Mouse (Mus musculus) erythroblast, adult 5-6 weeks (primary cell): ENCODE results near the gene Atg9b. TPM values are rescaled to one million over a fixed set of nuclear protein-coding genes. Genes with fewer than 3 reads are reported as not detected.
A peak's percentile ranks its signal among the peaks of the same experiment; 100 is the strongest.

ENCODE experiments used
- ATAC-seq: replicated peaks from 2 replicates; pipeline ENCODE4 v1.8.0; 2016; ENCODE audit warnings: moderate number of reproducible peaks, mild to moderate bottlenecking, moderate TSS enrichment, inconsistent platforms; ENCODE audit not compliant: poor library complexity, low FRiP score, severe bottlenecking
- total RNA-seq, 2 experiments: library from RNA; stranded (forward) in 1 of 2; stranded (reverse) in 1 of 2; fragments of 150-400 nt in 1 of 2; fragments of 200-764, 138-1000 nt in 1 of 2; gene quantifications; 2 replicates each; pipeline versions ENCODE4 v1.2.3 to v1.2.4; 2015 to 2017; ENCODE audit warnings: low replicate concordance in 2 of 2

The Atg9b gene
- total RNA-seq, 2 experiments from 2014 or later: not detected

DNA sequence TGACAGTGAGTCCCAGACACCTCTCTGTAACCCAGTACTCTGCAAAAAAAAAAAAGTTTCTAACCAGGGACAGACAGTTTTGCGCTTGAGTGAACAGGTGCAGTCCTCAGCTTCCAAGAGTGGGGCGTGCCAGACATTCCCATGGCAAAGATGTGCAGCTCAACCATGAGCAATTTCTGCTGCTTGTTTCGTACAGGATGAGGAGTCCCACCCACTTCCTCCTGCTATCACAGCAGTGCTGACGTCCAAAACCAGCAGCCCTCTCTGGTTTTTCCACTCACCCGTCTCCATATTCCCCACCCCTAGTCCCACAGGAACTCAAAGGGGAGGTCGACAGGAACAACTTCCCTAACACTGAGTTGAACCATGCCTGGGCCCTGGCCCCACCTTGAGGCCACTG, 7.5 kb downstream of the Atg9b start:
- ATAC-seq: no peak

- peak; percentile 84 for ATAC-seq
Observed at GRCm38 (mm10) chr5:24383026-24383859, 8.7 kb downstream of the Atg9b start.

DNA sequence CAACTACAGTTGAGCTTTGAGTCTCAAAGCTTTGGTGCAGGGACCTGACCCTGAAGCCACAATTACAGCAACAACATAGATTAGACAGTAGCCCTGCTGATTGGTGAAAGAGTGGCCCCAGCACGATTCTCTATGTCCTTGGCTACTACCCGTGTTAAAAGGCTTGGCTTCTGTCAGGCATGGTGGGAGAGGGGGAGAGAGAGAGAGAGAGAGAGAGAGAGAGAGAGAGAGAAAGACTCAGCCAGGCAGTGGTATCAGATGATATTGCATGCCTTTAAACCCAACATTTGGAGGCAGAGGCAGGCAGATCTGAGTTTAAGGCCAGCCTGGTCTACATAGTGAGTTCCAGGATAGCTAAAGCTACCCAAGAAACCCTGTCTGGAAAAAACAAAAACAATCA, 10.0 kb downstream of the Atg9b start:
- ATAC-seq: no peak

DNA sequence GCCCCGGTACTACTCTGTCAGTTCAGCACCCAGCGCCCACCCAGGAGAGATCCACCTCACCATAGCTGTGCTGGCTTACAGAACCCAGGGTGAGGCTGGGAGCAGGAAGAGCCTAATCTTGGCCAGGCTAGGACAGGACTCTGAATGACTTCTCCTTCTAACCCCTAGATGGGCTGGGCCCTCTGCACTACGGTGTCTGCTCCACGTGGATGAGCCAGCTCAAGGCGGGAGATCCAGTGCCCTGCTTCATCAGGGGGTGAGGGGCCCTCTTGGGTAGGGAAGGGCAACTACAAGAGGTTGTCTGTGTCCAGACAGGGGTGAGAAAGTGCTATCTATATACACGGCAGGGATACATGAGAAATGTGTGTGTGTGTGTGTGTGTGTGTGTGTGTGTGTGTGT, 10.5 kb downstream of the Atg9b start:
- no peak for ATAC-seq

DNA sequence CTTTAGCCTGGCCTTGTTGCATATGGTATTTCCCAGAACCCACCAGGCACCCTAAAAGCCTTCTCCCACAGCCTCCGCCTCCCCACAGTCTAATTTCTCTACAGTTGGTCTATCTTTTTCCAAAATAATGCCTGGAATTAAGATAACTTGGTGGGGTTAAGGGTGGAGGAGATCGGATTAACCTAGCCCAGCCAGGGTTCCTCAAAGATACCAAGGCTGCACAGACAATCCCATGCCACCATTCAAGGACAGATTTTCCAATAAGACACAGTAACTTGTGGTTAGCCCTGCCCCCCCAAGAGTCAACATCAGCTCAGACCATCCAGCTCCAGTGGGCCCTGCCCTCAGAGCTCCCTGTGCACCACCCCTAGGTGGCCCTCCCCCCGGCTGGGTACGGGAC, 11.4 kb downstream of the Atg9b start:
- no peak for ATAC-seq

DNA sequence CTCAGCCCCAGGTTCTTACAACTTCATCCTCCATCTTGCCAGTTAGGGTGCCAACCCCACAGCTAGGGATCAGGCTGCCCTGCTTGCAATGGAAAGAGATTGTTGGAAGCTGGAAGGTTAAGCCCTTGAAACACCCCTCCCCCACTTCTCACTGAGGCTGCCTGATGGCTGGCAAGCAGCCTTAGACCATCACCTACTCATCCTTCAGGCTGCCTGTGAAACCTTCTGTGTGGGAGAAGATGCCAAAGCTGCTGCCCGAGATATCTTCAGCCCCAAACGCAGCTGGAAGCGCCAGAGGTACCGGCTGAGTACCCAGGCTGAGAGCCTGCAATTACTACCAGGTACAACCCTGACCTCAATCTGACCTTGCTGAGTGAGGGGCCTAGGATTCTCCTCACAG, 12.4 kb downstream of the Atg9b start:
- ATAC-seq: no peak

DNA sequence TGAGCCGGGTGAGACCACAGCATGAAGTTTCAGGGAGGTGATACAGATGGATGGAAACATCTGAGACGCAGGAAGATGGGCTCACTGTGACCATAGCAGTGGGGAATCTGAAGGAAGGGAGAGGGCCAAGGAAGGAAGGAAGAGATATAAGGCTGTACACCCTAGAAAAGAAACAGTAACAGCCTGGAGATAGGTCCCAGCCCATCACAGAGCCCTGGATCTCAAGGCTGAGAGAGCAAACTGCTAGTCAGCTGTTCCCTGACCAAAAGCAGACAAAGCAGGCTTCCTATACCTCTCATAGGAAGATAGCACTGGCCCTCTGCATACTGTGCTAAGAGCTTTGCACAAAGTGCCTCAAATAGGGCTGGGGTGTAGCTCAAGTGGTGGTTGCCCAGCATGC, 13.2 kb downstream of the Atg9b start:
- ATAC-seq: no peak

- no peak for ATAC-seq
Observed at GRCm38 (mm10) chr5:24374666-24375328, 17.1 kb downstream of the Atg9b start.

- ATAC-seq: no peak
Observed at GRCm38 (mm10) chr5:24374216-24374615, 17.7 kb downstream of the Atg9b start.

- no peak for ATAC-seq
Observed at GRCm38 (mm10) chr5:24373807-24374206, 18.1 kb downstream of the Atg9b start.

- ATAC-seq: no peak
Observed at GRCm38 (mm10) chr5:24369767-24370166, 22.2 kb downstream of the Atg9b start.

- ATAC-seq: no peak
Observed at GRCm38 (mm10) chr5:24366426-24366825, 25.5 kb downstream of the Atg9b start.

- ATAC-seq: no peak
Observed at GRCm38 (mm10) chr5:24365528-24365927, 26.4 kb downstream of the Atg9b start.

GRCm38 (mm10) chr5:24364963-24365362, 27.0 kb downstream of the Atg9b start:
- no peak for ATAC-seq

- ATAC-seq: no peak
Observed at GRCm38 (mm10) chr5:24364508-24364907, 27.4 kb downstream of the Atg9b start, which contains the start of gene Nos3. Gene Nos3 (plus strand): TSS chr5:24364810.

GRCm38 (mm10) chr5:24364061-24364460, 27.9 kb downstream of the Atg9b start:
- no peak for ATAC-seq

DNA sequence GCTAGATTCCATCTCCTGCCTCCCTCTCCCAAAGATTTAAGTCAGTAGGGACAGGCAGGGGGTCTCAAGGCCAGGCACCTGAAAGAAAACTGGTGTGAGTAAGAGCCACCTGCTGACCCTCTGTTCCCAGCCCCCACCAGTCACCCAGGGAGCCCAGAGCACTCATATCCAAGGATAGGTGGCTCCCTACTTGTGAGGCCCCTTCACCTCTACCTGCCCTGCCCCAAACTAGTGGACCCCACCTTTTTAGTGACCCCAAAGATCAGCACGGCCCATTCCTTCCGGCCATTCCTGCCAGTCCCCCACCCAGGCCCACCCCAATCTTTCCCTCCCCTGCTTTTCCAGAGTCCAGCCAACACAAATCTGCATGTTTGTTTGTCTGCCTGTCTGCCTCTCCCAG, 28.5 kb downstream of the Atg9b start:
- no peak for ATAC-seq

GRCm38 (mm10) chr5:24360792-24361454, 31.0 kb downstream of the Atg9b start:
- ATAC-seq: peak; percentile 82

DNA sequence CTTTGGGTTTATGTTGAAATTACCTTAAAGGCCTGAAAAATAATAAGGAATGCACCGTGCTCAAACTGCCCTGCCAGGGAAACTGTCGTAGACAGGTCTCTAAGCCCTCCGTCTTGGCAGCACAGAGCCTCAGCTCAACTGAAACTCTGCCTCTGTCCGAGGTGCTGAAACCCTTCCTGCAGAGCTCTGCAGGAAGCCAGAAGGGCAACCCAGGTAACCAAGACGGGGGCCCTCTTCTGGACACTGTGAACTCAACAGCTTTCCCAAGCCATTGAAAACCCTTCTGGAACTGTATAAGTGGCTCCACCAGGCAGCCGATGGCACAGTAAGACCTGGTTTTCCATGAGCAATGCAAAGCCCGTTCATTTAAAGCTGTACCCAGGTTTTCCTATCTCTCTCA, 34.5 kb downstream of the Atg9b start:
- no peak for ATAC-seq

- no peak for ATAC-seq
Observed at GRCm38 (mm10) chr5:24356764-24357163, 35.2 kb downstream of the Atg9b start.

- no peak for ATAC-seq
Observed at GRCm38 (mm10) chr5:24353327-24353726, 38.6 kb downstream of the Atg9b start.
